ENCODE assay signal across 9 mouse cellular contexts in the genomic region with DNA sequence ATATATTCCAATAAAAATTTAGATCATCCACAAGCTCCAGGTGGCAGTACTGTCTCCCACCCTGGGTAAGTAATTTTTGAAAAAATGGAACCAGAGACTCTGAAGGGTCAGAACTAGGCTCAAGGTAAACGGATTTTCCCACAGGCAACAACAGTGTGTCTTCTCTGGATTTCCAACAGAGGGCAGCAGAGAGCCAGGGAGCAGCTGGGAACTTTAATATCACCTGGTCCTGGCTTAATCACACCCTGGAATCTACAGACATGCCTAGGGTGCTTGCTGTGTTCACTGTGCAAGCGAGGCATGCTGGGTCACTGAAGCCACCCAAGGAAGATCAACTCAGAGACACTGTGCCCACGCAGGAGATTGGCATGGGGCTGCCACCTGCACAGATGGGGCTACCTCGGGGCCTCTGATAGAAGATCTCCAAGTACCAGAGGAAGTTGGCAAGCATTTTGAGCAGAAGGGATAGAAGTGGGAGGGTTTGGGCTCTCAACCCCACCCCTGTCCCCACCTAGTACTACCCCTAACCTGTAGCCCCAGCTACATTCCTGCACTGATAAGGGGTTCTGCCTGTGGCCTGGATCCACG. TPM values are rescaled to one million over a fixed set of nuclear protein-coding genes. Genes with fewer than 3 reads are reported as not detected.
DNase-seq lines count a peak whose midpoint lies in the region; ATAC-seq and TF ChIP-seq lines count a peak whose summit lies in the region.
"Had no signal": no experiment of that assay in that cellular context is flagged by ENCODE, and none has a peak within 500 bp of the region (broad histone marks: within the 10 kb centered on the region; RNA-seq: fewer than 3 reads in every experiment).

No protein-coding gene starts in this region.

- DNase-seq in liver (peak; percentile 60), MEL (ENCODE audit: low read depth, low spot score) (peak; percentile 73)
- DNase-seq in liver, embryonic 11.5 days (ENCODE audit: low spot score) = no peak
- DNase-seq in fat pad, adult 2 months (ENCODE audit: extremely low read depth, low read depth, low spot score) = peak; percentile 34
- peak; percentile 70 for DNase-seq in lung, postnatal 14 days
- no peak for DNase-seq in frontal cortex, postnatal 25 days (ENCODE audit: low spot score in 2 of 2)

- TF ChIP-seq CTCF in MEL (IDR thresholded peaks at IDR 0.05 in 2 of 3, conservative IDR thresholded peaks at IDR 0.05 in 1 of 3; ENCODE audit: control insufficient read depth in 1 of 3, insufficient read depth in 1 of 3, low read depth in 2 of 3, low read length in 3 of 3, poor library complexity in 1 of 3, severe bottlenecking in 1 of 3) = peak; percentile 81 to 98 (median 90)
- peak; percentile 80 for TF ChIP-seq CTCF in bone marrow, adult 2 months (IDR thresholded peaks at IDR 0.05; ENCODE audit: control insufficient read depth, insufficient read depth, low read length)

- H3K27me3 ChIP-seq in liver, embryonic 11.5 days (replicated peaks; ENCODE audit: control insufficient read depth, insufficient read depth, low read length) = no peaks in the 10 kb centered on the region
- no peaks in the 10 kb centered on the region for H3K27me3 ChIP-seq in MEL (ENCODE audit: control insufficient read depth in 1 of 2, insufficient read depth in 2 of 2, low read length in 2 of 2)
- H3K27me3 ChIP-seq: stomach, embryonic 15.5 days had no signal

- no peaks in the 10 kb centered on the region for H3K36me3 ChIP-seq in liver, embryonic 11.5 days (ENCODE audit: control insufficient read depth, insufficient read depth, low read length)
- peaks cover 0 to 2% of the 10 kb centered on the region in 2 experiments; a peak in 2 of 4 replicates for H3K36me3 ChIP-seq in MEL (ENCODE audit: control insufficient read depth in 1 of 2, insufficient read depth in 2 of 2, low read length in 2 of 2)
- H3K36me3 ChIP-seq: hindbrain, embryonic 15.5 days; stomach, embryonic 15.5 days had no signal

- no peak for TF ChIP-seq EP300 in MEL (IDR thresholded peaks at IDR 0.05; ENCODE audit: low read depth in 1 of 2, low read length in 2 of 2)

- no peaks in the 10 kb centered on the region for H3K9me3 ChIP-seq in liver, embryonic 11.5 days (ENCODE audit: control insufficient read depth, low read length)
- no peaks in the 10 kb centered on the region for H3K9me3 ChIP-seq in MEL (replicated peaks; ENCODE audit: insufficient read depth, low read length)
- H3K9me3 ChIP-seq: hindbrain, embryonic 15.5 days; stomach, embryonic 15.5 days had no signal

- ATAC-seq in liver, embryonic 11.5 days (replicated peaks; ENCODE audit: low FRiP score) = no peak

- H3K4me2 ChIP-seq in liver, embryonic 11.5 days = no peak overlapping the region
- H3K4me2 ChIP-seq: hindbrain, embryonic 15.5 days; stomach, embryonic 15.5 days had no signal

- H3K4me3 ChIP-seq in liver, embryonic 11.5 days (ENCODE audit: low read depth, low read length) = no peak overlapping the region
- no peak overlapping the region for H3K4me3 ChIP-seq in MEL (ENCODE audit: control insufficient read depth in 1 of 2, insufficient read depth in 1 of 2, low read depth in 2 of 2, low read length in 2 of 2)
- no peak overlapping the region for H3K4me3 ChIP-seq in bone marrow, adult 2 months (replicated peaks; ENCODE audit: control insufficient read depth, low read depth, low read length)
- H3K4me3 ChIP-seq: hindbrain, embryonic 15.5 days; stomach, embryonic 15.5 days had no signal

- peak; percentile 81 for TF ChIP-seq RAD21 in MEL (IDR thresholded peaks at IDR 0.05; ENCODE audit: low read depth, low read length)

- no peak overlapping the region for H3K9ac ChIP-seq in liver, embryonic 11.5 days (ENCODE audit: low read depth, low read length)
- H3K9ac ChIP-seq in MEL (ENCODE audit: control insufficient read depth, low read depth, low read length, poor library complexity, severe bottlenecking) = no peak overlapping the region
- H3K9ac ChIP-seq: hindbrain, embryonic 15.5 days; stomach, embryonic 15.5 days had no signal

- TF ChIP-seq POLR2A in MEL (IDR thresholded peaks at IDR 0.05; ENCODE audit: control insufficient read depth in 1 of 2, insufficient read depth in 1 of 2, low read depth in 1 of 2, low read length in 2 of 2, poor library complexity in 1 of 2) = no peak
- no peak for TF ChIP-seq POLR2A in bone marrow, adult 2 months (IDR thresholded peaks at IDR 0.05; ENCODE audit: borderline replicate concordance, control insufficient read depth, low read depth, low read length)

- 31% methylated on average over 5 of the region's 5 CpGs for WGBS in liver, embryonic 11.5 days
- WGBS in bone marrow, adult 2 months = 28% methylated on average over 5 of the region's 5 CpGs

- H3K79me2 ChIP-seq in MEL (ENCODE audit: control insufficient read depth, insufficient read depth, low read length, poor library complexity) = peaks cover 6% of the 10 kb centered on the region

- peaks cover 15% of the 10 kb centered on the region; the same call in 1 of the 2 replicates for H3K4me1 ChIP-seq in liver, embryonic 11.5 days (replicated peaks; ENCODE audit: control insufficient read depth, insufficient read depth, low read length)
- peaks cover 0 to 2% of the 10 kb centered on the region in 2 experiments; a peak in 1 of 4 replicates for H3K4me1 ChIP-seq in MEL (ENCODE audit: control insufficient read depth in 1 of 2, insufficient read depth in 2 of 2, low read length in 2 of 2)
- peaks cover 5% of the 10 kb centered on the region; the same call in 1 of the 2 replicates for H3K4me1 ChIP-seq in bone marrow, adult 2 months (ENCODE audit: control insufficient read depth, insufficient read depth, low read length)

- no peak overlapping the region for H3K27ac ChIP-seq in liver, embryonic 11.5 days (ENCODE audit: low read depth, low read length)
- no peak overlapping the region for H3K27ac ChIP-seq in MEL (ENCODE audit: control insufficient read depth, low read depth, low read length)
- H3K27ac ChIP-seq in bone marrow, adult 2 months (ENCODE audit: control insufficient read depth, insufficient read depth, low read depth, low read length, poor library complexity) = no peak overlapping the region; the same call in 1 of the 2 replicates
- H3K27ac ChIP-seq: hindbrain, embryonic 15.5 days; stomach, embryonic 15.5 days had no signal

TF ChIP-seq in MEL, 35 proteins besides CTCF, POLR2A, EP300 and RAD21 (continues in another document):
- TF ChIP-seq TAL1 (IDR thresholded peaks at IDR 0.05; ENCODE audit: low read length) (no peak), SMC3 (IDR thresholded peaks at IDR 0.05; ENCODE audit: low read depth, low read length) (peak; percentile 76), MYB (IDR thresholded peaks at IDR 0.05; ENCODE audit: low read depth, low read length) (no peak), ZMIZ1 (IDR thresholded peaks at IDR 0.05; ENCODE audit: low read depth, low read length) (no peak), ZC3H11A (IDR thresholded peaks at IDR 0.05; ENCODE audit: low read depth, low read length) (peak; percentile 66; the same call in 1 of the 2 replicates), ETS1 (IDR thresholded peaks at IDR 0.05; ENCODE audit: low read depth, low read length) (peak; percentile 59), GATA1 (IDR thresholded peaks at IDR 0.05; ENCODE audit: low read depth, low read length) (peak; percentile 70), MAX (IDR thresholded peaks at IDR 0.05; ENCODE audit: low read length) (no peak), MEF2A (IDR thresholded peaks at IDR 0.05; ENCODE audit: extremely low read depth, insufficient replicate concordance, low read depth, low read length, poor library complexity, severe bottlenecking) (no peak), GABPA (IDR thresholded peaks at IDR 0.05; ENCODE audit: low read depth, low read length) (no peak), JUND (IDR thresholded peaks at IDR 0.05; ENCODE audit: low read depth, low read length) (no peak), HCFC1 (IDR thresholded peaks at IDR 0.05; ENCODE audit: low read depth, low read length) (no peak), POLR2AphosphoS2 (IDR thresholded peaks at IDR 0.05; ENCODE audit: low read length) (no peak)

RNA-seq across cellular contexts. Expression of a gene that starts 4.6 kb away (rescaled TPM):
- 2.0 and 2.1 TPM in 2 replicates for polyA plus RNA-seq in liver, embryonic 11.5 days (2014; fragmentation: Nextera tagmentation; extraction: Ambion mirVana)
- 5.5 and 6.1 TPM in 2 replicates for total RNA-seq in MEL (2012; rRNA removed)
- 1 to 10 TPM in 1 of 2 experiments, not detected in 1; 7.5 TPM for polyA plus RNA-seq in MEL (2012; ENCODE audit: insufficient read depth in 1 of 2, insufficient read length in 2 of 2, low read depth in 1 of 2, low replicate concordance in 2 of 2, missing spikeins in 1 of 2)
- polyA plus RNA-seq in bone marrow, adult 2 months (2011; ENCODE audit: insufficient read depth, insufficient read length, low replicate concordance, missing spikeins) = 4.4 and 8.0 TPM in 2 replicates

RNA-seq across cellular contexts. Expression of a gene that starts 4.6 kb away (rescaled TPM):
- polyA plus RNA-seq in liver, embryonic 11.5 days (2014; fragmentation: Nextera tagmentation; extraction: Ambion mirVana) = 97.4 and 108 TPM in 2 replicates
- 65.6 and 88.2 TPM in 2 replicates for total RNA-seq in MEL (2012; rRNA removed)
- 10 to 100 TPM in 1 of 2 experiments, not detected in 1; 82.8 TPM for polyA plus RNA-seq in MEL (2012; ENCODE audit: insufficient read depth in 1 of 2, insufficient read length in 2 of 2, low read depth in 1 of 2, low replicate concordance in 2 of 2, missing spikeins in 1 of 2)
- 12.4 and 12.7 TPM in 2 replicates for polyA plus RNA-seq in bone marrow, adult 2 months (2011; ENCODE audit: insufficient read depth, insufficient read length, low replicate concordance, missing spikeins)

RNA-seq across cellular contexts. Expression of a gene that starts 14.1 kb away (rescaled TPM):
- polyA plus RNA-seq in liver, embryonic 11.5 days (2014; fragmentation: Nextera tagmentation; extraction: Ambion mirVana) = not detected in 2 replicates
- total RNA-seq in MEL (2012; rRNA removed) = 0.07 and 0.35 TPM in 2 replicates
- under 1 TPM in 1 of 2 experiments, not detected in 1; 0.33 TPM for polyA plus RNA-seq in MEL (2012; ENCODE audit: insufficient read depth in 1 of 2, insufficient read length in 2 of 2, low read depth in 1 of 2, low replicate concordance in 2 of 2, missing spikeins in 1 of 2)
- polyA plus RNA-seq in bone marrow, adult 2 months (2011; ENCODE audit: insufficient read depth, insufficient read length, low replicate concordance, missing spikeins) = not detected in 2 replicates

RNA-seq across cellular contexts. Expression of a gene that starts 40.4 kb away (rescaled TPM):
- 4.3 and 5.6 TPM in 2 replicates for polyA plus RNA-seq in liver, embryonic 11.5 days (2014; fragmentation: Nextera tagmentation; extraction: Ambion mirVana)
- total RNA-seq in MEL (2012; rRNA removed) = 0.08 TPM in 1 of 2 replicates, not detected in the other
- polyA plus RNA-seq in MEL (2012; ENCODE audit: insufficient read depth in 1 of 2, insufficient read length in 2 of 2, low read depth in 1 of 2, low replicate concordance in 2 of 2, missing spikeins in 1 of 2) = under 1 TPM in 1 of 2 experiments, not detected in 1; 0.08 TPM
- polyA plus RNA-seq in bone marrow, adult 2 months (2011; ENCODE audit: insufficient read depth, insufficient read length, low replicate concordance, missing spikeins) = 4.2 and 10.3 TPM in 2 replicates

RNA-seq across cellular contexts. Expression of a gene that starts 45.0 kb away (rescaled TPM):
- polyA plus RNA-seq in liver, embryonic 11.5 days (2014; fragmentation: Nextera tagmentation; extraction: Ambion mirVana) = 6.7 and 7.7 TPM in 2 replicates
- total RNA-seq in MEL (2012; rRNA removed) = 4.7 TPM in 2 replicates
- 10 to 100 TPM in 1 of 2 experiments, not detected in 1; 18.5 TPM for polyA plus RNA-seq in MEL (2012; ENCODE audit: insufficient read depth in 1 of 2, insufficient read length in 2 of 2, low read depth in 1 of 2, low replicate concordance in 2 of 2, missing spikeins in 1 of 2)
- polyA plus RNA-seq in bone marrow, adult 2 months (2011; ENCODE audit: insufficient read depth, insufficient read length, low replicate concordance, missing spikeins) = 10.1 and 14.6 TPM in 2 replicates

Comparison
In these comparisons a context has a peak if more than half of its experiments do, and no peak if none do; other contexts are left out.
1. DNase-seq: peak in liver (single experiment), MEL (single experiment), fat pad, adult 2 months (single experiment) and lung, postnatal 14 days (single experiment); none in liver, embryonic 11.5 days (single experiment) and frontal cortex, postnatal 25 days (0 of 2).